Mouse (Mus musculus): Measurements from ENCODE around the gene Frrs1.

Frrs1 gene

DNA sequence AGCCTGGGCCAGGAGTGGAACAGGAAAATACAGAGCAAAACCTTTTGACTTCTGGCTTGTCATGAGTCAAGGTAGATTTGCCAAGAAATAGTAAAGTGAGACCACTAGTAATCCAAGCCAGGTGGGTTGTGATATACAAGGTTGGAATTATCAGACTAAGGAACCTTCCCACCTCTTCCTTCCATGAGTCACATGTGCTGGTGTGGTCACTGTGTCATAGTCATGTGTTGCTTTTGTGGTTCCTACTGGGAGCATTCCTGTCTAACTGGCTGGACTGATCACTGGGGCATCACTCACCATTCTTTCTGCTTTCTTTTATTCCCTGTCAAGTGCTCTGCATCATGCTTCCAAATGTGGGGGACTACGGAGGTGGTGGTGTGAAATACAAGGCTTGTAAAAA is 11.2 kb upstream of the Frrs1 start:
- no peak for DNase-seq (ENCODE audit: low spot score)

GRCm38 (mm10) chr3:116848936-116849335 is 10.3 kb upstream of the Frrs1 start:
- DNase-seq (ENCODE audit: low spot score), result no peak

- DNase-seq (ENCODE audit: low spot score), result no peak
These were observed 8.9 kb upstream of the Frrs1 start for GRCm38 (mm10) chr3:116850376-116850775.

- no peak for DNase-seq (ENCODE audit: low spot score)
These were observed 6.8 kb upstream of the Frrs1 start for GRCm38 (mm10) chr3:116852421-116852820.

- DNase-seq (ENCODE audit: low spot score), result no peak
These were observed 1.7 kb upstream of the Frrs1 start for GRCm38 (mm10) chr3:116857611-116858010.

DNA sequence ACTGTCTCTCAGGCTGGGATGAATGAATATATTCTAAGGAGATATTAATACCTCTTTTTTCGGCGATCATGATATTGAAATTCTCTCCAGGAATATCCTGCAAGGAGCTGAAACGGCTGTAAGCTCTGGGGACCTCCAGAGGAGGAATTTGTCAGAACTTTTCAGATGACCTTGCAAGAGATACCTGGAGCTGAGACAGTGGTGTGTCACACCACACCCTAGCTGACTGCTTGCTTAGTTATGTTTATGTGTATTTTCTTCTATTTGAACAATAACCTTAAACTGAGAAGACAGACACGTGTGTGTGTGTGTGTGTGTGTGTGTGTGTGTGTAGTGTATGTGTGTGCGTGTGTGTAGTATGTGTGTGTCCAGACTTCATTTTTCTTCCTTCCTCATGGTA is 488 bp downstream of the Frrs1 start:
- DNase-seq (ENCODE audit: low spot score), result no peak

- DNase-seq (ENCODE audit: low spot score), result no peak
These were observed 1.3 kb downstream of the Frrs1 start for GRCm38 (mm10) chr3:116860333-116861222.

- no peak for DNase-seq (ENCODE audit: low spot score)
These were observed 1.9 kb downstream of the Frrs1 start for GRCm38 (mm10) chr3:116861223-116861539.

GRCm38 (mm10) chr3:116861540-116862067 is 2.3 kb downstream of the Frrs1 start:
- DNase-seq (ENCODE audit: low spot score), result peak; percentile 7

- DNase-seq (ENCODE audit: low spot score), result no peak
These were observed 3.4 kb downstream of the Frrs1 start for GRCm38 (mm10) chr3:116862621-116863020.

GRCm38 (mm10) chr3:116864421-116864820 is 5.2 kb downstream of the Frrs1 start:
- no peak for DNase-seq (ENCODE audit: low spot score)

GRCm38 (mm10) chr3:116865199-116865636 is 6.0 kb downstream of the Frrs1 start:
- DNase-seq (ENCODE audit: low spot score), result no peak

DNA sequence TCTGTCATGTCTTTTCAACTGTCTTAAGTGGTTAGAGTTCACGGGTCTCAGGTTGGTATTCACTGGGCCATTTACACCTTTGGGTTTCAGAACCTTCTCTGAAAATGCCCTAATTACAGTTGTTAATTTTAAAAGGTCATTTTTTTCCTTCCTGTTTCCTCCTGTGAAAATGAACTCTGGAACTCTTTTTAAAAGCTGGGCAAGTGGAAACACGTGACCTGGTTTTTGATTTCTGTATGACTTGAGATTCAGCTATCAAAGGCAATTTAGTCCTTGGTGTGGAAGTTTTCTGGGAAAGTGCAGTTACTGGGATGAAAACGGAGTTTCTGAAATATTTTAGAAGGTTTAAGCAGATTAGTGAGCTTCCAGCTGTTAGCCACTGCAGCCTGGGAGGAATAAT is 11.1 kb downstream of the Frrs1 start:
- no peak for DNase-seq (ENCODE audit: low spot score)

- DNase-seq (ENCODE audit: low spot score), result no peak
These were observed 23.1 kb downstream of the Frrs1 start for GRCm38 (mm10) chr3:116882221-116882960.

- no peak for DNase-seq (ENCODE audit: low spot score)
These were observed 25.7 kb downstream of the Frrs1 start for GRCm38 (mm10) chr3:116884941-116885340.

DNA sequence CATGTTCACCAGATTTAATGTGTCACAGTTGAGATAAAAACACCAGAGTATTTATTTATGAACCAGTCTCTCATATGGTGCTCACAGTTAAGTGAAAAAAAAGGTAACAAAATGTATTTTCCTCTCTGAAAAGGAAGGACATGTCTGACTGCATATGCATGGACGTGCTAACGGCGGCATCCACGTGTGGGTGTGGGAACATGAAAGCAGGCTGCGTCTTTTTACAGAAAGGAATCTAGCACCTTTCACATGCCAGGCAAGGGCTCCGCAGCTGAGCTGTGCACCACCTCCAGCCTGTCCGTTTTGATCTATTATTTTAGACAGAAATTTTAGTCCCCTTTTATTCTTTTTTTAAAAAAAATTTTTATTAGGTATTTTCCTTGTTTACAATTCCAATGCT is 30.1 kb downstream of the Frrs1 start:
- DNase-seq (ENCODE audit: low spot score), result no peak

- no peak for DNase-seq (ENCODE audit: low spot score)
These were observed 31.3 kb downstream of the Frrs1 start for GRCm38 (mm10) chr3:116890576-116890975.

- no peak for DNase-seq (ENCODE audit: low spot score)
These were observed 32.4 kb downstream of the Frrs1 start for GRCm38 (mm10) chr3:116891436-116892205.

- no peak for DNase-seq (ENCODE audit: low spot score)
These were observed 32.9 kb downstream of the Frrs1 start for GRCm38 (mm10) chr3:116892206-116892563.

DNA sequence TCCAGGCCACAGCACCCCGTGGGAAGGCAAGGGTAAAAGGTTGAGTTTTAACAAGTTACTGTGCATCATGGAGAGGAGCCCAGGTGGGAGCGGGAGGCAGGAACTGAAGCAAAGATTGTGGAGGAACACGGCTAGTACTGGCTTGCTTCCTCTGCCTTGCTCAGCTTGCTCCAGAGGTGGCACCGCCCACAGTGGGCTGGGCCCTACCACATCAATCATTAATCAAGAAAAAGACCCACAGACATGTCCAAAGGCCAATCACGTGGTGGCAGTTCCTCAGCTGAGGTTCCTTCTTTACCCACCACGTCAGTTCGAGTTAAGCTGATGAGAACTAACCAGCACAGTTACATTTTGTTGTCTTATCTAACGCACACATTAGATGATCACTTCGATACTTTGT is 33.6 kb downstream of the Frrs1 start:
- DNase-seq (ENCODE audit: low spot score), result no peak

DNA sequence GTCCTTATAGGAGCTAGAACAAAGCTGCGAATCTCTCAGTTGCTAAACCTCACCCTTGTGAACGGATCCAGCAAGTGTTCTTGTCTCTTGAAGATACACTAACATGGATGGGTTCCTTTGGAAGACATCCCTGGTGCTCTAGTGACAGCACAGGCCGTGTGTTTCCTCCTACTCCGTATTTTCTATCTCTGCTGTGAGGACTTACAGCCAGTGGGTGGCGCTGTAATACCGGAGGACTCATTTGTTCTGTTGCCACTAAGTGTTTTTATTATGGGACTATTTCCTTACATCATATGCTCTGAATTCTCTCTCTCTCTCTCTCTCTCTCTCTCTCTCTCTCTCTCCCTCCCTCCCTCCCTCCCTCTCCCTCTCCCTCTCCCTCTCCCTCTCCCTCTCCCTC is 44.9 kb downstream of the Frrs1 start:
- peak; percentile 54 for DNase-seq (ENCODE audit: low spot score)

- DNase-seq (ENCODE audit: low spot score), result peak; percentile 11
These were observed 46.6 kb downstream of the Frrs1 start for GRCm38 (mm10) chr3:116905898-116906297.

Measured in left cerebral cortex, adult 11 months (tissue).